Mouse (Mus musculus): Measurements from ENCODE around the gene Ankrd65. TPM values are rescaled to one million over a fixed set of nuclear protein-coding genes. Genes with fewer than 3 reads are reported as not detected.

Gene Ankrd65
- polyA plus RNA-seq, 1 experiment from 2014 or later: 0.46 TPM

DNA sequence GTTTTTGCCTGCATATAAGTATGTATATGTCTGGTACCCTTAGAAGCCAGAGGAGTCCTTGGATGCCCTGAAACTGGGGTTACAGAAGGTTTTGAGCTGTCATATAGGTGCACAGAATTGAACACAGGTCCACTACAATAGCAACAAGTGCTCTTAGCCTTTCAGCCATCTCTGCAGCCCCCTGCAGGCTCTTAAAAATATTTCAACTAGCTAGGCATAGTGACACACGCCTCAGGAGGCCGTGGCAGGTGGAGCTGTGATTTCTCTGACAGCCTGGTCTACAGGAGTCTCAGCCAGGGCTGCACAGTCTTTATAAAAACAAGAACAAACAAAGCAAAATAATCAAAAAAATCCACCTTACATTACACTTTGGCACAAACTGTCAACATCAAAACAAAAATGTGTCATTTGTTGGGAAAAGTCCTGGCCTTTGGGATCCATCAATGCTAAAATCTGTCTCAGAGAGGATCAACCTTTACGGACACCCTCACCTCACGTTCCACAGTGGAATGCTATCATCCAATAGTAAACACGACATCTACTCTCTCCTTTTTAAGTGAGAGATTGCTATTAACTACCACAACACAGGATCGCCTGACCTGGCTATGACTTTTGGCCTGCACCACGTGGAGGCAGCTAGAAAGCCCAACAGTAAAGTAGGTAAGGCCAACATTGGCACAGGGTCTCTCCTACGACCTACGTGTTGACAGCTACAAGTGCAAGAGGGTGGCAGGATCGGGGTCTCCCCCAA lies 30.2 kb upstream of the Ankrd65 start:
- WGBS: 2% methylated on average over 10 of the region's 10 CpGs
- H3K27ac ChIP-seq (ENCODE audit: low read length): no peak overlapping the region; the same call in 1 of the 2 replicates
- ATAC-seq (ENCODE audit: insufficient number of reproducible peaks, insufficient read depth, low FRiP score, low read depth): no peak

DNA sequence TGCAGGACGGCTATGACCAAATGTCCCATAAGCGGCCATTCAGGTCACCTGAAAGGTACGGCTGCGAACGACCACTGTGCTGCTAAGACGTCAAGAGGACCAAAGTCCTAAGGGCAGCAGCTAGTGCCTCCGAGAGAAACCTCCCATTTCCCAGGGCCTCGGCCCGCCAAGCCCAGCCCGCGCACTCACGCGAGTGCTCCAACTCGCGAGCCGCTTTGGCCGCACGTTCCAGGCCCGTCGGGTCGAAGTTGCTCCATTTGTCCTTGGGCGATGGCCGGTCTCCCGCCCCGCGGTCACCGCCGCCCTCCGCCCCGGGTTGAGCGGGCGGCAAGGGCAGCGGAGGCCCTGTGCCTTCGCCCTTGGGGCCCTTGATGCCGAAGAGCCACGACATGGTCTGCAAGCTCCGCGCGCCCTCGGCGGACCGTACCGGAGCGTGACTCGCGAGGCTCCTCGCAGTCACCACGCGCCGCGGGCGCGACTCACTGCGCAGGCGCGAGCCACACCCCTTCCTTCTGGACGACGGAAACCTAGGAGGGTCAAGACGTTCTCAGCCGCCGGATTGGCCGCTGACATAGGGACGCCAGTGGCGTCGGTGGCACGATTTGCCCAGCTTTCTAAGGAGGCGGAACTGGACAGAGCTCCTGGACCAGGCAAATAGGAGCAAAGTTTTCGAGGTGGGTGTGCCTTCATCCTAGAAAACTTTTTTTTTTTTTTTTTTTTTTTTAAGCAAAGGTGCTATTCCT lies 29.5 kb upstream of the Ankrd65 start, which contains the start of gene Atad3a:
Atad3a (minus strand) TSS at position 481 of the 743 bp plus-strand sequence.
- H3K4me2 ChIP-seq (replicated peaks; ENCODE audit: low read depth, low read length): peak within 1 kb of the TSS; percentile 98
- no peaks in the 10 kb centered on the region for H3K9me3 ChIP-seq (ENCODE audit: control insufficient read depth, low read depth, low read length)
- H3K27me3 ChIP-seq (ENCODE audit: control insufficient read depth, insufficient read depth, low read length): no peaks in the 10 kb centered on the region
- H3K9ac ChIP-seq (replicated peaks; ENCODE audit: low read depth, low read length): peak within 1 kb of the TSS; percentile 77
- under 1% methylated on average over 68 of the region's 68 CpGs for WGBS
- peak within 1 kb of the TSS; percentile 87 for H3K4me3 ChIP-seq (ENCODE audit: low read depth, low read length)
- peaks cover 16% of the 10 kb centered on the region for H3K4me1 ChIP-seq (ENCODE audit: control insufficient read depth, insufficient read depth, low read length)
- H3K36me3 ChIP-seq (ENCODE audit: control insufficient read depth, insufficient read depth, low read length): peaks cover 19% of the 10 kb centered on the region
- peak; percentile 96 for ATAC-seq (ENCODE audit: insufficient number of reproducible peaks, insufficient read depth, low FRiP score, low read depth)
- peak within 1 kb of the TSS; percentile 40 for H3K27ac ChIP-seq (ENCODE audit: low read length)

More for the DNA sequence above, 30.2 kb upstream of the Ankrd65 start:
- Histone ChIP-seq H3K27me3 (ENCODE audit: control insufficient read depth, insufficient read depth, low read length) (no peaks in the 10 kb centered on the region), H3K36me3 (ENCODE audit: control insufficient read depth, insufficient read depth, low read length) (peaks cover 24% of the 10 kb centered on the region), H3K4me1 (ENCODE audit: control insufficient read depth, insufficient read depth, low read length) (peaks cover 16% of the 10 kb centered on the region), H3K9me3 (ENCODE audit: control insufficient read depth, low read depth, low read length) (no peaks in the 10 kb centered on the region), H3K4me2 (replicated peaks; ENCODE audit: low read depth, low read length) (peak overlapping the region; percentile 98), H3K9ac (replicated peaks; ENCODE audit: low read depth, low read length) (peak overlapping the region; percentile 77), H3K4me3 (ENCODE audit: low read depth, low read length) (peak overlapping the region; percentile 87)

DNA sequence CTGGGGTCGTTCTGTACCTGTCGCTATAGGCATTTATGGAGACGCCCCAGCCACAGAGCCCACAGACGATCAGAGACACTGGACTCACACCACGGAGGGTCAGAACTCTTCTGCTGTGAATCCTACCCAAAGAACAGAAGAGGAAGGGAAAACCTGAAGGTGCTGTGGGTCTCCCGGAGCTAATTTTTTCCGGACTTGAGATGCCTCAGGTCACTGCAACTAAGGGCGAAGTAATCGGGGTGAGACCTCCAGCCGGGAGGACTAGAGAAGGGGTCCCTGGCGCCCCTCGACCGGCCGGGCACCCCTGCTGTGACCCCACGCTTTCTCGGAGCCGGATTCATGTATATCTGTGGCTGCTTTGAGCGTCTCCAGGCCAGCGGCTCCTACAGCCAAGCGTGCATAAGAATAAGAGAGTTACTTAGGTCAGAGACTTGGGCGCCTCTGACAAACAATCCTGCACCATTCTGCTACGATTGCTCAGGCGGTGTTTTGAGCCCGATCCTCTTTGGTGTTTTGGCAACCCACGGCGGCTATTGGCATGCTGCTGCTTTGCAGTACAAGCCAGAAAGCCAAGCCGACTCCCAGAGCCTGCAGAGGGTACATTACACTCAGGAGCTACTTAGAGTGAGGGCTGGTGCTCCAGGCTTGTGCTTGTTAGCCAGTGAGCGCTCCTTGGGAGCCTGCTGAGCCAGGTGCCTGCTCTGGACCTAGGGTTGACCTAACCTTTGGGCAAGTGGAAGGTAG lies 28.7 kb upstream of the Ankrd65 start:
- ATAC-seq (ENCODE audit: insufficient number of reproducible peaks, insufficient read depth, low FRiP score, low read depth): no peak

GRCm38 (mm10) chr4:155762357-155762756 lies 27.9 kb upstream of the Ankrd65 start:
- Histone ChIP-seq H3K9ac (replicated peaks; ENCODE audit: low read depth, low read length) (no peak overlapping the region), H3K4me2 (replicated peaks; ENCODE audit: low read depth, low read length) (no peak overlapping the region), H3K4me3 (ENCODE audit: low read depth, low read length) (no peak overlapping the region), H3K9me3 (ENCODE audit: control insufficient read depth, low read depth, low read length) (no peaks in the 10 kb centered on the region), H3K27ac (ENCODE audit: low read length) (no peak overlapping the region), H3K27me3 (ENCODE audit: control insufficient read depth, insufficient read depth, low read length) (no peaks in the 10 kb centered on the region), H3K36me3 (ENCODE audit: control insufficient read depth, insufficient read depth, low read length) (peaks cover 3% of the 10 kb centered on the region), H3K4me1 (ENCODE audit: control insufficient read depth, insufficient read depth, low read length) (peaks cover 16% of the 10 kb centered on the region)
- 87% methylated on average over 3 of the region's 3 CpGs for WGBS
- ATAC-seq (ENCODE audit: insufficient number of reproducible peaks, insufficient read depth, low FRiP score, low read depth): no peak

More for the DNA sequence above, 28.7 kb upstream of the Ankrd65 start:
- Histone ChIP-seq H3K4me1 (ENCODE audit: control insufficient read depth, insufficient read depth, low read length) (peaks cover 16% of the 10 kb centered on the region), H3K27ac (ENCODE audit: low read length) (peak overlapping the region; percentile 40), H3K9ac (replicated peaks; ENCODE audit: low read depth, low read length) (peak overlapping the region; percentile 77), H3K9me3 (ENCODE audit: control insufficient read depth, low read depth, low read length) (no peaks in the 10 kb centered on the region), H3K4me3 (ENCODE audit: low read depth, low read length) (peak overlapping the region; percentile 87), H3K36me3 (ENCODE audit: control insufficient read depth, insufficient read depth, low read length) (peaks cover 11% of the 10 kb centered on the region), H3K27me3 (ENCODE audit: control insufficient read depth, insufficient read depth, low read length) (no peaks in the 10 kb centered on the region), H3K4me2 (replicated peaks; ENCODE audit: low read depth, low read length) (peak overlapping the region; percentile 96)
- WGBS: 2% methylated on average over 28 of the region's 28 CpGs

DNA sequence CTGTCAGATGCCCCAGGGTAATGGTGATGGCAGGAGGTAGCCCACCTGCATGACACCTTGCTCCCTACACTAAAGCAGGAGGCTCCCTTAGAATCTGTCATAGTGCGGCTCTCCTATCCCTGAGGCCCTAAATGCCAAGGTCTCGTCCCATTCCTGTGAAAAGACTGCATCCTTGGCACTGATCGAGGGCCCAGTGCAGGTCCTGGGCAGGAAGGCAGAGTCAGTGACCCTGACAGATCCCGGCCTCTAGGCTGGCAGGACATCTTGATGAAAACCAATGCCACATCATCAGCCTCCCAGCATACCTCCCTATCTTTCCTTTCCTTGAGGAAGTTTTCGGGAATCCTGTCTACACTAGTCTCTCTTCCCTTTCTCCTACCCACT lies 20.8 kb upstream of the Ankrd65 start:
- H3K36me3 ChIP-seq (ENCODE audit: control insufficient read depth, insufficient read depth, low read length): no peaks in the 10 kb centered on the region
- no peaks in the 10 kb centered on the region for H3K27me3 ChIP-seq (ENCODE audit: control insufficient read depth, insufficient read depth, low read length)
- H3K4me2 ChIP-seq (replicated peaks; ENCODE audit: low read depth, low read length): peak overlapping the region; percentile 69
- no peak overlapping the region; the same call in 1 of the 2 replicates for H3K27ac ChIP-seq (ENCODE audit: low read length)
- WGBS: 64% methylated on average over 5 of the region's 5 CpGs
- peaks cover 16% of the 10 kb centered on the region; the same call in 1 of the 2 replicates for H3K4me1 ChIP-seq (ENCODE audit: control insufficient read depth, insufficient read depth, low read length)
- no peak for ATAC-seq (ENCODE audit: insufficient number of reproducible peaks, insufficient read depth, low FRiP score, low read depth)
- H3K4me3 ChIP-seq (ENCODE audit: low read depth, low read length): peak overlapping the region; percentile 47
- 0 out of 2 replicates have a peak overlapping the region, but pooled peaks have one; percentile 47 for H3K9ac ChIP-seq (replicated peaks; ENCODE audit: low read depth, low read length)
- H3K9me3 ChIP-seq (ENCODE audit: control insufficient read depth, low read depth, low read length): no peaks in the 10 kb centered on the region

GRCm38 (mm10) chr4:155769880-155770512 lies 20.2 kb upstream of the Ankrd65 start:
- Histone ChIP-seq H3K4me3 (ENCODE audit: low read depth, low read length) (peak overlapping the region; percentile 47), H3K4me2 (replicated peaks; ENCODE audit: low read depth, low read length) (peak overlapping the region; percentile 69), H3K27ac (ENCODE audit: low read length) (peak overlapping the region; percentile 56), H3K27me3 (ENCODE audit: control insufficient read depth, insufficient read depth, low read length) (no peaks in the 10 kb centered on the region), H3K4me1 (ENCODE audit: control insufficient read depth, insufficient read depth, low read length) (peaks cover 19% of the 10 kb centered on the region; the same call in 1 of the 2 replicates), H3K9me3 (ENCODE audit: control insufficient read depth, low read depth, low read length) (no peaks in the 10 kb centered on the region), H3K9ac (replicated peaks; ENCODE audit: low read depth, low read length) (peak overlapping the region; percentile 47), H3K36me3 (ENCODE audit: control insufficient read depth, insufficient read depth, low read length) (no peaks in the 10 kb centered on the region)
- under 1% methylated on average over 39 of the region's 39 CpGs for WGBS
- peak; percentile 90 for ATAC-seq (ENCODE audit: insufficient number of reproducible peaks, insufficient read depth, low FRiP score, low read depth)

GRCm38 (mm10) chr4:155770626-155771025 lies 19.6 kb upstream of the Ankrd65 start:
- H3K36me3 ChIP-seq (ENCODE audit: control insufficient read depth, insufficient read depth, low read length): no peaks in the 10 kb centered on the region
- H3K27ac ChIP-seq (ENCODE audit: low read length): no peak overlapping the region
- peak overlapping the region; percentile 69 for H3K4me2 ChIP-seq (replicated peaks; ENCODE audit: low read depth, low read length)
- 42% methylated on average over 24 of the region's 24 CpGs for WGBS
- peak overlapping the region; percentile 47 for H3K9ac ChIP-seq (replicated peaks; ENCODE audit: low read depth, low read length)
- ATAC-seq (ENCODE audit: insufficient number of reproducible peaks, insufficient read depth, low FRiP score, low read depth): 0 out of 2 replicates have a peak, but pooled peaks have one; percentile 1
- H3K4me3 ChIP-seq (ENCODE audit: low read depth, low read length): peak overlapping the region; percentile 47
- no peaks in the 10 kb centered on the region for H3K9me3 ChIP-seq (ENCODE audit: control insufficient read depth, low read depth, low read length)
- H3K27me3 ChIP-seq (ENCODE audit: control insufficient read depth, insufficient read depth, low read length): no peaks in the 10 kb centered on the region
- peaks cover 25% of the 10 kb centered on the region; the same call in 1 of the 2 replicates for H3K4me1 ChIP-seq (ENCODE audit: control insufficient read depth, insufficient read depth, low read length)
